Mouse (Mus musculus) hindbrain, embryonic 13.5 days (tissue): Measurements from ENCODE around the gene Cln3. TPM values are rescaled to one million over a fixed set of nuclear protein-coding genes. Genes with fewer than 3 reads are reported as not detected.
A peak's percentile ranks its signal among the peaks of the same experiment; 100 is the strongest.

Source experiments
- ATAC-seq: fragments of 200-750 bp; cut with Nextera tagmentation; 2 replicates; pipeline ENCODE4 v1.8.0; 2017; ENCODE audit warnings: moderate TSS enrichment; ENCODE audit not compliant: low FRiP score
- H3K27ac ChIP-seq: fragments of 300-500 bp; sonication (generic); 2 replicates; pipeline ENCODE4 v1.5.1; 2015; ENCODE audit warnings: inconsistent platforms, mild to moderate bottlenecking, moderate library complexity
- H3K27me3 ChIP-seq: fragments of 300-500 bp; sonication (generic); 2 replicates; pipeline ENCODE4 v1.6.1; 2015; ENCODE audit warnings: mild to moderate bottlenecking, inconsistent platforms
- H3K36me3 ChIP-seq: fragments of 300-500 bp; sonication (generic); 2 replicates; pipeline ENCODE4 v1.6.1; 2015; ENCODE audit warnings: mild to moderate bottlenecking, inconsistent platforms
- H3K4me1 ChIP-seq: fragments of 300-500 bp; sonication (generic); replicated peaks from 2 replicates; pipeline ENCODE4 v1.6.1; 2015; ENCODE audit warnings: inconsistent platforms
- H3K4me2 ChIP-seq: fragments of 300-500 bp; sonication (generic); 2 replicates; pipeline ENCODE4 v1.6.1; 2015; ENCODE audit warnings: inconsistent platforms, mild to moderate bottlenecking, moderate library complexity
- H3K4me3 ChIP-seq: fragments of 300-500 bp; sonication (generic); 2 replicates; pipeline ENCODE4 v1.5.1; 2015; ENCODE audit warnings: mild to moderate bottlenecking, inconsistent platforms
- H3K9ac ChIP-seq: fragments of 300-500 bp; sonication (generic); 2 replicates; pipeline ENCODE4 v1.6.1; 2015; ENCODE audit warnings: mild to moderate bottlenecking, inconsistent platforms
- H3K9me3 ChIP-seq: fragments of 300-500 bp; sonication (generic); 2 replicates; pipeline ENCODE4 v1.6.1; 2016; ENCODE audit warnings: inconsistent platforms
- WGBS: fragments of 180-500 bp; shearing (Covaris S2); methylation state at CpG from one replicate; pipeline ENCODE4 v1.1.7; 2015; 5-methylcytosine and 5-hydroxymethylcytosine counted together
- polyA plus RNA-seq: library from polyadenylated mRNA; unstranded; fragments of >200 nt; fragmentation: Nextera tagmentation; extraction: Ambion mirVana; gene quantifications from 2 replicates; pipeline ENCODE4 v1.2.1, GENCODE M21; 2015

Gene Cln3
- polyA plus RNA-seq = 31.1 and 35.2 TPM in 2 replicates

DNA sequence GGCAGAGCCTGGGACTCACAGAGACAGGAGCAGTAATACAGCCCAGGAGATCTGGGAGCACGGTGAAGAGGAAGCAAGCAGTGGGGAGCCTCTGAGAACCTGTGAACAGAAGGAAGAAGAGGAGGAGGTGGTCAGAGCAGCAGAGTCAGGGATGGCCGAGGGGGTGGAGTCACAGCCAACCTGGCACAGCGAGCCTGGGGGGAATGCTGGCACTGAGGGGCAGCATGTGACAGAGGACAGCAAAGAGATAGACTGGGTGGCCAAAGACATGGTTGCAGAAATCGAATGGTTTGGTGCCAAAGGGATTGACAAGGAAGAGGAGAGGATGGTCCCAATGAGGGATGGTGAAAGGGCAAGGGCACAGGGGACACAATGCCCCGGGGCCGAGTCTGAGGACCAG lies at the start of gene Cln3:
Gene Cln3 (minus strand): TSS at position 101 of the 400 bp plus-strand sequence.
- Histone ChIP-seq H3K4me3 (no peak within 1 kb of the TSS), H3K9ac (no peak within 1 kb of the TSS; the same call in 1 of the 2 replicates), H3K36me3 (no peaks in the 10 kb centered on the region), H3K4me1 (peaks cover 28% of the 10 kb centered on the region), H3K4me2 (no peak within 1 kb of the TSS), H3K9me3 (no peaks in the 10 kb centered on the region), H3K27ac (no peak within 1 kb of the TSS), H3K27me3 (peaks cover 41% of the 10 kb centered on the region)
- no peak for ATAC-seq
- whole genome bisulfite sequencing = 77% methylated on average over 6 of the region's 6 CpGs

DNA sequence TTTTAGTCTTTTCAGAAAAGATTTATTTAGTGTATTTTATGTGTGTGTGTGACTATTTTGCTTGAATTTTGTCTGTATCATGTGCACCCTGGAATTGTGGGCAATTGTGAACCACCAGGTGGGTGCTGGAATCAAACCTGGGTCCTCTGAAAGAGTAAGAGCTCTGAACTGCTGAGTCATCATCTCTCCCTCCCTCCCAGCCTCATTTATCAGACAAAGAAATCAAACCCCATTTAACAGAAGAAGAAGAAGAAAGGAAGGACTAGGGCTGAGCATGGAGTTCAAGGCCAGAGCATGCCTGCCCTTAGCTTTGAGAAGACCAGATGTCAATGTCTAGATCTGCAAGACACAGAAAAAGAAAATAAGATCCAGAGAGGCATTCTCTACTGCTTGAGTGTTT lies 49.8 kb upstream of the Cln3 start:
- Histone ChIP-seq H3K36me3 (no peaks in the 10 kb centered on the region), H3K9ac (no peak overlapping the region), H3K4me1 (no peaks in the 10 kb centered on the region), H3K27me3 (peaks cover 10% of the 10 kb centered on the region; the same call in 1 of the 2 replicates), H3K4me2 (no peak overlapping the region), H3K9me3 (no peaks in the 10 kb centered on the region), H3K4me3 (no peak overlapping the region), H3K27ac (no peak overlapping the region)
- no peak for ATAC-seq

DNA sequence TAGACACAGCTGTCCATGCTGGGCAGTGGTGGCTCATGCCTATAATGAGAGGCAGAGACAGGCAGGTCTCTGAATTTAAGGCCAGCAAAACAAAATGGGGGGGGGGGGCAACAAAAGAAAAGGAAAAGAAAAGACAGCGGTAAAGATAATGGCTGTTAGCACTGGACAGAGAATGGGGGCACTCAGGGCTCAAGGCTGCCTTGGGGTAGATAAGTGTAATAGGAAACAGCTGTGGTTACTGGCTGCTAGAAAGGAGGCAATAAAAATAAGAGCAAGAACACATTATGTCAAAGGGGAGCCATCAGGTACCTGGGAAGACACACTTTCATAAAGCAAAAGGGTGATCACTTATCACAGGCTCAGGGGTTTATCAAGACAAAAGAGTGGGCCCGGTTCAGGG lies 46.9 kb upstream of the Cln3 start:
- WGBS = 88% methylated on average over 2 of the region's 2 CpGs

DNA sequence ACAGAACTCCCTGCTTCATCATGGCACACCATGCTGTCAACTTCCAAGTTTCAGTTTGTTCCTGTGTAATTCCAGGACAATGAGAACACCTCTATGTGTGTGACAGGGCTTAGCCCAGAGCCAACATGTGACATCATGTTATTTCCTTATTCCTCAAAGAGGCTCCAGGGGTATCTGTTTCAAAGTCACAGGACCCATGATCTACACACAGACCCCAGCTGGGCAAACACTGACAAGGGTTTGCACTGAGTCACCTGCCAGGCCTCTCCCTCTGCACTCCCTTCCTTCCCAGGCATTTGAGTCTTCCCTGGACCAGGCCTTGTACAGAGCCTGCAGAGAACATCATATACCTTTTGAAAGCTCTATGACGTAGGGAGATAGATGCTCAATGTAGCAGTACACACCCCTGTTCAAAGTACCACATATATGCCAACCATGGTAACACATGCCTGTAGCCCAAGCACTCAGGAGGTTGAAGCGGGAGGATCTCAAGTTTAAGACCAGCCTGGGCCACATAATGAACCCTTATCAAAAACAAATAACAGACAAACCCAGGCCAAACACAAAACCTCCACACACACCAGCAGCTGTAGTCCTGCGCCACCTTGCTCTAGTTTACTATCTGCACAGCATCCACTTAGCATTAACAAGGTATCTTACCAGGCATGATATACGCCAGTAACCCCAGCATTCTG lies 45.4 kb upstream of the Cln3 start, which contains the start of gene Nupr1:
Gene Nupr1 (minus strand): TSS at position 38 of the 695 bp plus-strand sequence.
- no peak for ATAC-seq
- WGBS = 93% methylated on average over 4 of the region's 4 CpGs

More for the DNA sequence above, 46.9 kb upstream of the Cln3 start:
- no peak overlapping the region for H3K4me2 ChIP-seq
- H3K27ac ChIP-seq = no peak overlapping the region
- H3K4me3 ChIP-seq = no peak overlapping the region
- no peaks in the 10 kb centered on the region for H3K27me3 ChIP-seq
- no peak for ATAC-seq
- H3K9ac ChIP-seq = no peak overlapping the region
- H3K4me1 ChIP-seq = 0 out of 2 replicates have a peak, but pooled peaks cover 4% of the 10 kb centered on the region
- H3K36me3 ChIP-seq = no peaks in the 10 kb centered on the region
- H3K9me3 ChIP-seq = no peaks in the 10 kb centered on the region

DNA sequence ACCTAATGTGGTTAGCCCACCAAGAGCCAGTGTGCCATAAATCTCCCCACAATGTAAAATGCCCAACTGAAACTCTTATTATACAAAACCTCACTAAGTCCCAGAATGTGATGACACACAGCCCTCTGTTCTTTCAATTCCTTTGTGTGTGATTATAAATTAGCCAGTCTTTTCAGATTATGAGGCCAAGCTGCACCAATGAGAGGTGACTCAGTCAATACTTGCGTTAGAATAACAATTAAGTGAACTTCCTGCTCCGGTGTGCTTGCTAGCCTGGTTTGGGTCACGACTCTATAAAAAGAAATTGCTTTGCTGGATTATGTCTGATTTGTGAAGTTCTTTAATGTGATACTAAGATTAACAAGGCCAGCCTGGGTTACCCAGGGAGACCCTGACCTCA lies 44.3 kb upstream of the Cln3 start:
- H3K36me3 ChIP-seq = no peaks in the 10 kb centered on the region
- 32% methylated on average over 3 of the region's 3 CpGs for WGBS
- H3K27ac ChIP-seq = no peak overlapping the region
- no peaks in the 10 kb centered on the region for H3K9me3 ChIP-seq
- no peaks in the 10 kb centered on the region for H3K27me3 ChIP-seq
- H3K9ac ChIP-seq = no peak overlapping the region
- no peak overlapping the region for H3K4me3 ChIP-seq
- no peak for ATAC-seq
- H3K4me1 ChIP-seq = 0 out of 2 replicates have a peak, but pooled peaks cover 4% of the 10 kb centered on the region
- no peak overlapping the region for H3K4me2 ChIP-seq

More for the DNA sequence above, 45.4 kb upstream of the Cln3 start, which contains the start of gene Nupr1:
- no peak within 1 kb of the TSS for H3K9ac ChIP-seq
- no peak within 1 kb of the TSS for H3K27ac ChIP-seq
- no peaks in the 10 kb centered on the region for H3K27me3 ChIP-seq
- H3K4me2 ChIP-seq = no peak within 1 kb of the TSS
- H3K36me3 ChIP-seq = no peaks in the 10 kb centered on the region
- H3K4me3 ChIP-seq = no peak within 1 kb of the TSS
- no peaks in the 10 kb centered on the region for H3K9me3 ChIP-seq
- 0 out of 2 replicates have a peak, but pooled peaks cover 4% of the 10 kb centered on the region for H3K4me1 ChIP-seq

DNA sequence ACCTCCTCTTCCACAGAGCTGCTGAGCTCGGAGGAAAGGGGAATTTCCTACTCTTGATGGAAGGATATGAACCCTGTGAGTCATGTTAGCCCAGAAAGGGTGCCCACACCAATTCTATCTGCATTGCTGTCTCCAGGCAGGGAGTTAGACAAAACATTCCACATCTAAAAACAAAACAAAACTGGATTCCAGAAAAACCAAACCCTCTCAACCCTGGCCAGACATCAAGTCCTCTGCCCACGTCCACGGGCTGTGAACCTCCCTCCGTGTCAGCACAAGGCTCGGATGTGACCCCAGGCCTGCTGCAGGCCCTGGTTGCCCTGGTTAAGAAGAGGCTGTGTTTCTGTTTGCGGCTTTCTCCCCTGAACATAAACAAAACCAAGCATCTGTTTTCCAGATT lies 42.5 kb upstream of the Cln3 start:
- Histone ChIP-seq H3K27me3 (peaks cover 6% of the 10 kb centered on the region; the same call in 1 of the 2 replicates), H3K4me3 (no peak overlapping the region), H3K4me1 (peaks cover 5% of the 10 kb centered on the region; the same call in 1 of the 2 replicates), H3K9ac (peak overlapping the region; percentile 40; the same call in 1 of the 2 replicates), H3K9me3 (no peaks in the 10 kb centered on the region), H3K36me3 (no peaks in the 10 kb centered on the region), H3K4me2 (no peak overlapping the region), H3K27ac (no peak overlapping the region)
- WGBS = 81% methylated on average over 6 of the region's 6 CpGs
- no peak for ATAC-seq

DNA sequence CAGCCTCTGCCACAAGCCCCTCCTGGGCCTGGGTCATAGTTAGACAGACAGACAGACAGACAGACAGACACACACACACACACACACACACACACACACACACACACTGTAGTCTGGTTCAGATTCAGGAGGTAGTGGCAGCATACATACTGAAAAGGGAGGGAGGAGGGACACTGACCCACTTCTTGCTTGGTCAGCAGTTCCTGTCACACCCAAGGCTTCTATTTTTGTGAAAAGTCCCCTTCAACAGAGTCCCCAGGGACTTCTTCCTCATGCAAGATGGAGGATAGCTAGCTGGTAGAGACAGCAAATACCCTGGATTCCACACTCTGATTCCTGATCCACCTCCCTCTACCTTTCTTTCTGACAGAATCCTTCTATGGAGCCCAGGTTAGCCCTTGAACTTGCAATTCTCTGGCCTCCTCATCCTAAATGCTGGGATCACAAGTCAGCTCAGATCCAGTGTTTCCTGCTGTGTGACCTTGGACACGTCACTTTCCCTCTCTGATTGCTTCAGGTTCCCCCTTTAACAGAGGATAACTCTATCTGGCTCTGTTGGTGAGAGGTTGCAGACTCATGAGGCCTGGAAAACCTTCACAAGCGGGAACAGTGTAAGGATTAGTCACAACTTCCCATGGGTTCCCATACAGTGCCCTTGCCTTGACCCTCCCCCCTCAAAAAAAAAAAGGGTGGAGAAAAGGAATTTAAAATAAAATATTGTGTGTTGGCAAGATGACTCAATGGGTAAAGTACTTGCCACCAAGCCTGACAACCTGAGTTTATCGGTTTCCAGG lies 40.4 kb upstream of the Cln3 start:
- Histone ChIP-seq H3K9ac (no peak overlapping the region), H3K27me3 (peaks cover 6% of the 10 kb centered on the region; the same call in 1 of the 2 replicates), H3K4me3 (no peak overlapping the region), H3K4me2 (no peak overlapping the region), H3K36me3 (no peaks in the 10 kb centered on the region), H3K9me3 (no peaks in the 10 kb centered on the region), H3K4me1 (peaks cover 9% of the 10 kb centered on the region; the same call in 1 of the 2 replicates), H3K27ac (no peak overlapping the region)
- no peak for ATAC-seq
- WGBS = 91% methylated on average over 3 of the region's 3 CpGs

DNA sequence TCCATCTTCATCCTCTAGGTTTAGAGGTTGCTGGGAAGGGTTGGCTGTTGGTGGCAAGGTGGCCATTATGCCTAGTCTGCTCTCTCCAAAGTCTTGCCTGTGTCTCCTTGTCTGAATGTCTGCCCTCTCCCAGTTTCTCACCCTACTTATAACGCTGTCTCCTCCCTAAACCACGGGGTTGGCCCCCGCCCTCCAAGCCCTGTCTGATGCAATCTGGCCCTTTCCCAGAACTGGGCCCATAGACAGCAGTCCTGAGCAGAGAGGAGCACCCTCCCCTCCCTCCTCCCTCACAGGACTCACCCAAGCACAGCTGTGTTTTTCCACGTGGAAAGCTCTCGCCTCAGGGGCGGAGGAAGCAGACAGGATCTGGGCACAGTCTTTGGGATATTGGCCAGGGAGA lies 39.8 kb upstream of the Cln3 start:
- H3K36me3 ChIP-seq = no peaks in the 10 kb centered on the region
- no peak overlapping the region for H3K9ac ChIP-seq
- no peak for ATAC-seq
- no peaks in the 10 kb centered on the region for H3K9me3 ChIP-seq
- WGBS = 47% methylated on average over 6 of the region's 6 CpGs
- peaks cover 6% of the 10 kb centered on the region; the same call in 1 of the 2 replicates for H3K27me3 ChIP-seq
- H3K4me3 ChIP-seq = no peak overlapping the region
- H3K4me1 ChIP-seq = peaks cover 9% of the 10 kb centered on the region; the same call in 1 of the 2 replicates
- no peak overlapping the region for H3K27ac ChIP-seq
- no peak overlapping the region for H3K4me2 ChIP-seq

DNA sequence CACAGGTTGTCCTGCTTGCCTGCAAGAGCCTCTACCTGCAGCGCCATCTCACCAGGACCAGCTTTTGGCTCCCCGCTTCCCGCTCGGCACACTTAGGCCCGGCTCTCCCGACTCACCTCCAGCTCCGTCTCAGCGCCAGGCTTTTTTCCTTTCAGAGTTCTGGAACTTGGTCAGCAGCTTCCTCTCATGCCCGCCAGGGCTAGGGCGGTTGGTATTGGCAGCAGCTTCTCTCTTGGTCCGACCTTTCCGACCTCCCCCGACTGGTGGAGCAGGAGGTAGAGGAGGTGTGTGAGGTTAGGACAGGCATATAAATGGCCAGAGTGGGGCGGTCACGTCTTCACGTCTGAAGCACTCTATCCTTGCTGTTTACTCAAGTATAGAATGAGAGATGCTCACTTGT lies 39.2 kb upstream of the Cln3 start:
- H3K4me1 ChIP-seq = peaks cover 9% of the 10 kb centered on the region; the same call in 1 of the 2 replicates
- ATAC-seq = no peak
- peaks cover 6% of the 10 kb centered on the region; the same call in 1 of the 2 replicates for H3K27me3 ChIP-seq
- H3K4me3 ChIP-seq = no peak overlapping the region
- H3K27ac ChIP-seq = no peak overlapping the region
- H3K9ac ChIP-seq = no peak overlapping the region
- no peaks in the 10 kb centered on the region for H3K36me3 ChIP-seq
- H3K9me3 ChIP-seq = no peaks in the 10 kb centered on the region
- 75% methylated on average over 16 of the region's 16 CpGs for WGBS
- no peak overlapping the region for H3K4me2 ChIP-seq

DNA sequence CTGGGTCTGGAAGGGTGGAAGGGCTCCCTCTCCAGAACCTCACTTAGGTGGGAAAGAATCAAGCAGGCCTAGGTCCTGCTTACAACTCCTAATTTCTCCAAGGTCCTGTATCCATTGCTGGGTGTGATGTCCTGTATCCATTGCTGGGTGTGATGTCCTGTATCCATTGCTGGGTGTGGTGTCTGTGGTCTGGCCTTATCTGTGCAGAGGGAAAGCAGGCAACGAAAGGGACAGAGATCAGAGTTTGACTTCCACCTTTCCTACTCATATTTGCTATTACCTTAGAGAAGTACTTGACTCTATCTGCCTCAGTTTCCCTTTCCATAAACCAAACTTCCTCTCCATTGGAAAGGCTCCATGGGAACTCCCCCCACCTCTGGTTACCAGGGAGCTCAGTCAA lies 37.8 kb upstream of the Cln3 start:
- Histone ChIP-seq H3K4me2 (no peak overlapping the region), H3K36me3 (no peaks in the 10 kb centered on the region), H3K4me3 (no peak overlapping the region), H3K9me3 (no peaks in the 10 kb centered on the region), H3K27me3 (peaks cover 6% of the 10 kb centered on the region; the same call in 1 of the 2 replicates), H3K9ac (no peak overlapping the region), H3K4me1 (peaks cover 8% of the 10 kb centered on the region; the same call in 1 of the 2 replicates), H3K27ac (no peak overlapping the region)
- 100% methylated on average over 1 of the region's 1 CpGs for WGBS
- ATAC-seq = no peak

DNA sequence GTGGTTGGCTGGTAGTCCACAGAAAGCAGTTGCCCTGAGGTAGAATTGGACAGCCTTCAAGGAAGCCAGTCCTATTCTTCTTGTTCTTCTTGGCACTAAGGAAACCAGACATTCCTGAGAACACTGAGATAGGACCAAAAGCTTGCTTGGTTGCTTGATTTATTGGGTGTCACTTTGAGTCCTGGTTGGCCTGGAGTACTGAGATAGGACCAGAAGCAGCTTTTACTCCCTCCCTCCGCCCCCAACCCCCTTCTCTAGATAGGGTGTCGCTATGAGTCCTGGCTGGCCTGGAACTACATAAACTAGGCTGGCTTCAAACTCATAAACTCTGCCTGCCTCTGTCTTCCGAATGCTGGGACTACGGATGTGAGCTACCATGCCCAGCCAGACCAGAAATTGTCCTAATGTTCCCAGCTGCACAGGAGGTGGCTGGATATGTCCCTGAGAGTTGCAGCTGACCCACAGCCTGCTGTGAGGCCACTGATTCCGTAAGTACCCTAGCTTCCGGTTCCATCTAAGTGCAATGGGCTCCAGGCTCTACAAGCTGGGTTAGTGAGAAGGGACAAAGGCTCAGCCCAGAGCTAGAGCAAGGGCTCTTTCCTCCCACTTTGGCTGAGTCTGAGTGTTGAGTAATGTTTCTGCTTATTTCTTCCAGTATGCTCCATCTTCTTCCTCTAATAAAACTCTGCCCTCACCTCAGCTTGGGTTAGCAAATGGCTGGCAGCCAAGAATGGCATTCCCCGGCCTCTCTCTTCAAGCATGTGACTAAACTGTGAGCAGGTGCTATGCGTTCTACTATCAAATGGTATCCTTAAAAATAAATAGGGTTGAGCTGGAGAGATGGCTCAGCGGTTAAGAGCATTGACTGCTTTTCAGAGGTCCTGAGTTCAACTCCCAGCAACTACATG lies 36.1 kb upstream of the Cln3 start:
- Histone ChIP-seq H3K27ac (no peak overlapping the region), H3K4me1 (peaks cover 5% of the 10 kb centered on the region; the same call in 1 of the 2 replicates), H3K4me3 (no peak overlapping the region), H3K9ac (no peak overlapping the region), H3K4me2 (no peak overlapping the region), H3K27me3 (peaks cover 6% of the 10 kb centered on the region; the same call in 1 of the 2 replicates), H3K9me3 (no peaks in the 10 kb centered on the region), H3K36me3 (no peaks in the 10 kb centered on the region)
- WGBS = 87% methylated on average over 9 of the region's 9 CpGs
- ATAC-seq = no peak
